Mouse (Mus musculus): Measurements from ENCODE around the gene Zer1.

The Zer1 gene

DNA sequence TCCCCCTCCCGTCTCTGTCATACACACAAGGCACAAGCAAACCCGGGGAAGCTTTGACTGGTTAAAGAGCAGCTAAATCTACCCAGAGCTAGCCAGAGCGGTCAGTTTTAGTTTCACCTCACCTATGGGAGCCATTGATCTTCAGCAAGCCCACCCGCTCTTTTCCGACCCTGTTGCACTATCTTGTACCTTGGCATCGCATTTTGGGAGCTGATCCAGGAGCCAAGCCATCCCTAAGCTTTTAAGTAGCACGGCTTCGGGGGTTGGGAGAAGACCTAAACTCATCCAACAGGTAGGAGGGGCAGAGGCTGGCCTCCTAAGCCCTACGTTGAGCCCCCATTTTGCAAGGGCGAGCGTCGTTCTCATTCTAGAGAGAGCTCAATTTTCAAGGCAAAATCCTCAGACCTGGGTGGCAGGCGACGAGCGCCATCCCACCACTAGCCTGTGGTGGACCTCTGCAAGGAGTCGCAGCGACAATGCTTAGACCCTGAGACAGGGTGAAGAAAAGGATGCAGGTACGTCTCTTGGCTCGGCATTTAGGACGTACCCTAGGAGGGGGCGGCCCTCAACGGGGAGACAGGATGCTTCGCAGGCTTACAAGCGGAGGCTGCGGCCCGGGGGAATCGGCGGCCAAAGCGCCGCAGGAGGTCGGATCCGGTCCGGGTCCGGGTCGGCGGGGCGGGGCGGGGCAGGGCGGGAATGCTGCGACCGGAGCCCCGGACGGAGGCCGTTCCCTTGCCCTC is 485 bp downstream of the Zer1 start:
- DNase-seq, result peak; percentile 94

DNA sequence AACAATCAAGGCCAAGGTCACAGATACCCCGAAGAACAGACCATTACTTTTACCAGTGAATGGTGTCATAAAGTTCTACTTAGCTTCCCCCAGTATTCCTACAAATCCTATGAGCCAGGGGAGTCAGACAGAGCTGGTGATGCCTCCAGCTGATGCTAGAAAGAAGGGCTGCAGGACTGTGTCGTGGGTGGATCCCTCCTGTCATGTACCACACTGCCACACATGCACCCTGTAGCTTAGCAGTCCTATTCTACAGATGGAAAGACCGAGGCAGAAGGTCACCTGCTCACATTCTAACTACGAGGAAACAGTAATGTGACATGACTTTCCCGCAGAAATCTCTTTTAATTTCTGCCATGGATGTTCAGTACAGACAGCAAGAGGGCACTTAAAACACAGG is 1.6 kb downstream of the Zer1 start:
- no peak for DNase-seq

DNA sequence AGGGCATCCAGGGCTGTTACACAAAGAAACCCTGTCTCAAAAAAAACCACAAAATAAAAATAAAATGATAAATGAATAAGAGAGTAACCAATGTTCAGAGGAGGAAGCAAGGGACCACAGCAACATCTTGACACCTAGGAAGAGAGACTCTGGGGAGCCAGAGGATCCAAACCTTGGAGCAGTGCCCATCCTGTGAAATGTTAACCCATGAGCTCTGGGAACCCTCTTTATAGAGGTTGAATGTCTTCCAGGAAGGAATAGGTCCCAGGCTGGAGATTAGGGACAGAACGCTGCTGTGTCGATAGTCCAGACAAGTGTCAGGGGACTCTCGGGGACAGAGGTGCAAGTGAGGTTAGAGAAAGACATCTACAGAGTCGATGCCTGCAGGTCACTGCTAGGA is 4.1 kb downstream of the Zer1 start:
- no peak for DNase-seq

DNA sequence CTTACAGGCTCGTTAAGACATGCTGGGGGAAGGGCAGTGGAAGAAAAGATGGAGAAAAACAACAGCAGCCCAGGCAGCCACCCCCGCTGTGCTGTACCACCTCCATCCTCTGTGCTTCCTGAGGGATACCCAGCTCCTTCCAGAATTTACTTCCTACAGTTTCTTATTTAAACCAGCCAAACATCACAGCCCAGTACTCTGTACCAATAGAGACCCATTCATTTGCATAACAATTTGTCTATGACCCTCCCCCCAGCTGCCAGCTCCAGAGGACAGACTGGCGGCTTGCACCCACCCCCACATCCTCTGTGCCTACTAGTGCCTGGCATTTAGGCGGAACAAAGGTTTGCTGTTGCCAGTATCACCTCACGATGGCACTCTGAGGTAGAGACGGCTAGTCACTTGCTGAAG is 4.7 kb downstream of the Zer1 start:
- no peak for DNase-seq

DNA sequence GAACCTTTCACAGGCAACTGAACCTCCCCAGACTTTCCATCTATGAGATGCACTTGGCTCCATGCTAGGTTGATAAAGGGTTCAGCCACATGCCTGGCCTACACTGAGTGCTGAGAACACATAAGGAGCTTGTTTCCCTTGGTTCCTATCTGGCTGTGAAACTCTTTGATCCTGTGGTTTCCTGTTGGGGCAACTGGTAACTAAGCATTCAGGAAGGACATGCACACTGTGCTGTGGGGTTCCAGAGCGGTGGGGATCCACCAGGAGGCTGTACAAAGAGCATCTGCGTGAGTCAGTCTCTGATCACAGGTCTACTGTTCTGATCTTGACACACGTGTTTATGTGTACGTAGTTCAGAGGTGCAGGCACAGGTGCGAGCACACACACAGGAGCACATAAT is 11.8 kb downstream of the Zer1 start:
- no peak for DNase-seq

DNA sequence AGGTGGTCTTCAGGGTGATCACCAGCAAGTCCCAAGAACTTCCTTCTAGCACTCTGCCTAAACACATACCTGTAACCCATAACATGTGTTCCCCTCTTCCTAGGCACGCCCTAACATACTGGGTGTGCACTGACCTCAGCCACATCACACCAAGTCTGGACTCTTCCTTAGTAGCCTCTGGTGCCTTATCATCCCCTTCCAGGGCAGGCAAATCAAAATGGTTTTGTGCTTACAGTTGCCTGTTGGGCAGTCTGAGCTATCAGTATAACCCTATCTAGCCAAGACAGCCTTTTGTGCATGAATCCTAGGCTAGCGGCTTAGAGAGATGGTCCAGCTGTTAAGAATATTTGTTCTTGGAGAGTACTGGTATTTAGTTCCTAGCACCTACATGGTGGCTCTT is 12.9 kb downstream of the Zer1 start:
- no peak for DNase-seq

DNA sequence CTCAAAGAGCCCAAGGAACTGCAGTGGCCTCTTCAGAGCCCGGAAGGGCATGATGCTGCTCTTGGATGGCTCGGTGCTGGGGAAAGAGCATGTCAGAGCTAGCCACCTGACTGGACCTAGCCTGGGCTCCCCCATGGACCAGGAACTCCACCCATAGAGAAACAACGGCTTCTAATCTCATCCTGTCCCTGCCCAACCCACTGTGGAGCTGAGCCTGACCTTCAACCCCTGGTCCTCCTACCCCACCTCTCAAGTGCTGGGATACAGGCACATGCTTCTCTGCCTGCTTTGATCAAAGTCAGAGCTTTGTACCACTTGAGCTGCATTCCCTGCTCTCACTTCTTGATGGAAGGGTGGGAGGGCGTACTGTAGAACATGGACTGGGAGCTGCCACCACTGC is 16.1 kb downstream of the Zer1 start:
- DNase-seq, result no peak

DNA sequence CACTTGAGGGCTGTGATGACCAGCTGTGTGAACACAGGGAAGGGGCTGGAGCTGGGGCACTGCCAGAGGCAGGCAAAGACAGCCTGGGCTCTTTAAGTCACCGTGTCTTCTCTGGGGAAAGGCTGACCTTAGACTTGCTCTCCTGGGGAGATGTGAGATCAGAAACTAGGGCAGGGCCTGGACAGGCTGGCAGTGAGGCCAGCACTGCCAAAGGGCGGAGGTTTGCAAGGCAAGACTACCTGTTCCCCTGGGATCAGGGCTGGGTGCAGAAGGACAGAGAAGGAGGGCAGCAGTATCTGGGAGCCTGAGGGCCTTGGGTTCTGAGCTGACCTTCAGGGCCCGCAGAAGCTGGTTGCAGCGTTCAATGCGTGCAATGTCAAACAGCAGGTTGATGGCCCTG is 16.7 kb downstream of the Zer1 start:
- no peak for DNase-seq

DNA sequence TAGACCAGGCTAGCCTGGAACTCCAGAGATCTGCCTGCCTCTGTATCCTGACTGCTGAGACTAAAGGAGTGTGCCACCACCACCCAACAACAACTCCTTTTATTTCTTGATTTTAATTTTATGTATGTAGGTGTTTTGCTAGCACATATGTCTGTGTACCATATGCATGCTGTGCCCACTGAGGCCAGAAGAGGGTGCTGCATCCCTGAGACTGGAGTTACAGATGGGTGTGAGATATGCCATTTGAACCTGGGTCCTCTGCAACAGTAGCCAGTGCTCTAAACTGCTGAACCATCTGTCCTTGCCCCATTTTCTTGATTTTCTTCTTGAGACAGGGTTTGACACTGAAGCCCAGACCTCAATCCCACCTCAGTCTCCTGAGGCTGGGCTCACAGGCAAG is 18.0 kb downstream of the Zer1 start:
- DNase-seq, result no peak

DNA sequence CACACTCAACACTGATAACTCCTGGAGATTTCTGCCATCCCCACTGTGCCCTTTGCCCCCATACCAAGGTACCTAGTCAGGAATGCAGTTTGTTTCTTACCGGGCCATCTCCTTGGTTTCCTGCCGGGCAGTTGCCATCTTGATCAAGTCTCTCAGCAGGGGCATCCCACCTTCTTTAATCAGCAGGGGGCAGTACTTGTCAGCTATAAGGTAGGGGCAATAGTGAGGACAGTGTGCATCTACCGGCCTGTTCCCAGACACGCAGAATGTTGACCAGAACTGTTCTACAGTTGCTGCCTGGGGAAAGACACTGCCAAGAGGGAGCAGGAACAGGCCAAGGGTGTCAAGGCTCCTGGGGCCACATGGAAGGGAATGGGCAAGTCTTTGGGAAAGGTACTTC is 24.2 kb downstream of the Zer1 start:
- DNase-seq, result no peak

DNA sequence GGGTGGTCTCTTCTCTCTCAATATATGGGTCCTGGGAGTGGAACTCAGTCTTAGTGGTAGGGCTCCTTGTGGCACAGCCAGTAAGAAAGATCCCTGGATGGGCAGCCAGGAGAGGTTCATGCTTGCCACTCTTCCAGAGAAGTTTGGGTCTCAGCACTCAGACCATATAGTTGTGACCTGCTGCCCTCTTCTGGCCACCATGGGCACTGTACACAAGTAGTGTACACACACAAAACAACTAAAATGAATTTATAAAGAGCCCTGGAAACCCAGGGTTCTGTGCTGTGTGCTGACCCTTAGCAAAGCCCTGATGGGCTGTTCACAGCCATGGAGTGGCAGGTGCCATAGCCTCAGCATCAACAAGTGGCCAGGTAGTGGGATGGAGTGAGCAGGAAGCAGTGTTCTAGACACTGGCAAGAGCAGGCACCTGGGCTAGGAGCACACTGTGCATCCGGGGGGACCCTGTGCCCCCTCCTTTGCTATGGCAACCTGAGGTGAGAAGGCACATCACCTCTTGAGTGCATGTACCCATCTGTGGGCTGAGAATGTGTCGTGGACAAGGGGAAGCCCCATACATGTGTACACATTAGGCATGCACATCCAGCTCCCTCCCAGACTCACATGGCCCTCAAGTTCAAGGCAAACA is 28.4 kb downstream of the Zer1 start:
- peak; percentile 91 for DNase-seq

DNA sequence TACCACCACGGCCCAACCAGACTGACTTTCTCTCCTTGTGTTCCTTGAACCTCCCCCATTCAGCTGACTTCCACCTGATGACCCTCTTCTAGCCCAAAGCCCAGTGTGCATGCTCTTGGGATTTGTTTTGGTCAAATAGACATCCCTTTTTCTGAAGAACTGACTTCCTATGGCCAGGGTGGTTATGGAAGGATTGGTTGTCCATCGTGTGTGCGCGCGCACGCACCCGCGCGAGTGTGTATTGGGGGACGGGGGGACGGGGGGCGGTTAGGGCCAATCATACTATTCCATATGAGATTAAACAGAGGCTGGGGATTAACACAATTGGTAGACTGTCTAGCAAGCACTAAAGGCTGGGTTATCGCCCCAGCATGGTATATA is 30.2 kb downstream of the Zer1 start:
- DNase-seq, result no peak

DNA sequence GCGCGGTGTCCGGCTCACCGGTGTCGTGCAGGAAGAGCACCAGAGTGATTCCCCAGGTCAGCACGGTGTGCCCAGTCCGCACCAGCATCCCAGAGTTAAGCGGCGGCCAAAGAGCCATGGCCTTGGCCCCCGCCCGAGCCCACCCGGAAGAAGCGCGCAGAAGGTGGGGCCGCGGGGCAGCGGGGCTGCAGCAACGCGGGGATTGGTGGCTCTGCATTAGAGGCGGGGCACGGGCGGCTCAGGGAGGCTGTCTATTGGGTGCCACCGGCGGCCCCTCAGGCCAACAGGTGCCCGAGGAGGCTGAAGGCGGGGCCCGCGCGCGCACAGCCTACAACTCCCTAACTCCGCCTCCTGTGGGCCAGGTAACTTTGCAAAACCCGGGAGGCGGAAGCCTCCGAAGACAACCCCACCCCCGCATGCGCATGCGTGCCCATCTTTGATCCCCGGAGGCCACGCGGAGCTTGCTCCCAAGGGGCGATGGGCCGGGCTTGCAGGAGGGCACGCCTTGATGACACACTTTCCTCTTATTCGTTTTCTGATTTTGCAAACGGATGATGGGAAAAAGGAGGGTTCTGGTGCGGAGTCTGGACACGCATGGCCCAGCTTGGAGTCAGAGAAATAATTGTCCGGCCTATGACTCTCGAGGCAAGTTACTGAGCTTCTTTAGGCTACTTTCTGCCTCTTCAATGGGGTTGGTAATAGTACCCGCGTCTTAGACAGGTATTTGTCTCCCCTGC is 30.7 kb downstream of the Zer1 start, which contains the start of gene Zdhhc12:
Gene Zdhhc12 (minus strand): TSS at position 178 of the 737 bp plus-strand sequence.
- DNase-seq, result peak; percentile 100

DNA sequence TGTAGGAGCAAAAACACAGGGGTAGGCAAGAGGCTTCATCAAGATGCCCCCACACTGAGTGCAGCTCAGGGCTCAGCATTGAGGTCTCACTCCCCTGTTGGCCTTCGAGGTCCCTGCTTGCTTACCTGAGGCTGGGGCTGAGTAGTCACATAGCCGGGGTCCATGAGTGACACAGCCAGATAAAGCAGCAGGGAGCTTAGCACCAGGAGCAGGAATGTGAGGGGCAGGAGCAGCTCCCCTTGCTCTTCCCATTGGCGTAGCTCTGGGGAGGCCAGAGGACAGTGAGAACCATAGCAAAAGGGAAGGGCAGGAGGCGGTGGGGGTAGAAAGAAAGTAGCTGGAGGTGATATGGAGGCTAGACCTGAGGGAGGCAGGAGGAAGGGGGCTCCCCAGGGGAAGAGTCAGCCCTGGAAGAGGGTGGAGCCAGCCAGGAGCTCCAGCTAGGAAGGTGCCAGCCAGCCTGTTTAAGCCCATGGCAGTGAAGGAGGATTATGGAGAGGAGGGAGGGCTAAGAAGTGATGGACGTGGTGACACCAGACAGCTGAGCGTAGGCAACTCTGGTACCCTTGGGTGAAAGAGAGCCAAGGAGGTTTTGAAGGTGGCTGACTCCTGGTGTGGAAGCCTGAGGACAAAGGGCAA is 32.0 kb downstream of the Zer1 start:
- peak; percentile 93 for DNase-seq

DNA sequence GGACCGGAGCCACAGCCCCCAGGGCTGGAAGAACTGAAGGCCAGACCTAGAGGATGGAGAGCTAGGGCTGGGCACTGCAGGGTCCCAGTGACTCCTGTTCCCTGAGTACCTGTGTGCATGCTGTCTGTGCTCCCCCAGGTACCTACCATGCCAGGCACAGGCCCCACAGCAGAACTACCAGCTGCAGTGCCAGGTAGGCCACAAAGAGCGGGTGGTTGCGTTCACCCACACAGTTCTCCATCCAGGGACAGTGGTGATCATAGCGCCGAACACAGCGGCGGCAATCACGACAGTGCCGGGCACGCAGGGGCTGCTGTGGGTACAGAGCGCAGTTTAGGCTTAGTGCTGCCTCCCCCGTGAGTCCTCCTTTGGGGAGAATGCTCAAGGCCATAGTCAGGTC is 32.9 kb downstream of the Zer1 start:
- DNase-seq, result peak; percentile 92

DNA sequence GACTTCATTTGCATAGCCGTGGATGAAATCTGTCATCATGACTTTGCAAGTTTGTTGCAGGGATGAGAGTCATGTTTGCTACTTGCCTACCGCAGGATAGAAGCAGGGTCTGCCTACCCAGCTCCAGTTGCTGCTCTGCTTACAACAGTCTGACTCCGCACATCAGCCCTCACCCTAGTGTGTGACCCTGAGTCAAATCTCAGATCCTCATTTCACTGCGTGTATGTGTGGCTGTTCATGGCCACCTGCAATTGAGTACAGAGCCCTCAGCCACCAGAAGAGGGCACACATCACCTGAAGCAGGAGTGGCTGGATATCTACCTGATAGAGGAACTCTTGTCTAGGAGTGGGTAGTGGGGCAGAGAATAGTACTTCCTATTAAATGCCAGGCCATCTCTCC is 37.1 kb downstream of the Zer1 start:
- no peak for DNase-seq

DNA sequence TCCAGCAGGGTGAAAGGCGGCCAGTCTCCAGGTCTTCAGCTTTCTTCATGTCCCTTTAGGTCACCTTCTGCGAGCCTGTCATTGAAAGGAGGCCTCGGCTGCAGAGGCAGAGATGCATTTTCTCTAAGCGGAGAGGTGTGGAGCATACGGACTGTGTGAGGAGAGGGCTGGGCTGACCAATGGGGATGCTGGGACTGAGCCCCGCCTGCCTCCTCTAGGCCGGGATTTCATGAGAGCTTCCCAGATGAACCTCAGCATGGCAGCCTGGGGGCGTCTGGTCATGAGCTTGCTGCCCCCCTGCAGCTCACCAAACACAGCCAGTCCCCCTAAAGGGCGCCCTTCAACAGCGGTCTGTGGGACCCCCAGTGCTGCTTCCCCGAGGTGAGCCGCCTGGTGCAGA is 39.8 kb downstream of the Zer1 start:
- no peak for DNase-seq

DNA sequence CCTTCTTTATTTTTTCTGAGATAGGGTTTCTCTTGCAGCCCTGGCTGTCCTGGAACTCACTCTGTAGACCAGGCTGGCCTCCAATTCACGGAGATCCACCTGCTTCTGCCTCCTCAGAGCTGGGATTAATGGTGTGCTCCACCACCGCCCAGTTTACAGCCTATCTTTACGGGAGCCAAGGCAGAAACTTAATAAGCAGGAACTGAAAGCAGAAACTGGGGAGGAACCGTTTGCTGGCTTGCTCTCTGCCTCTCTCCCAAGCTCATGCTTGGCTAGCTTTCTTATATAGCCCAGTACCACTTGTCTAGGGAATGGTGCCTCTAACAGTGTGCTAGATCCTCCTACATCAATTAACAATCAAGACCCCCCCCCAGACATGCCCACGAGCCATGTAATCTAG is 40.3 kb downstream of the Zer1 start:
- peak; percentile 90 for DNase-seq

DNA sequence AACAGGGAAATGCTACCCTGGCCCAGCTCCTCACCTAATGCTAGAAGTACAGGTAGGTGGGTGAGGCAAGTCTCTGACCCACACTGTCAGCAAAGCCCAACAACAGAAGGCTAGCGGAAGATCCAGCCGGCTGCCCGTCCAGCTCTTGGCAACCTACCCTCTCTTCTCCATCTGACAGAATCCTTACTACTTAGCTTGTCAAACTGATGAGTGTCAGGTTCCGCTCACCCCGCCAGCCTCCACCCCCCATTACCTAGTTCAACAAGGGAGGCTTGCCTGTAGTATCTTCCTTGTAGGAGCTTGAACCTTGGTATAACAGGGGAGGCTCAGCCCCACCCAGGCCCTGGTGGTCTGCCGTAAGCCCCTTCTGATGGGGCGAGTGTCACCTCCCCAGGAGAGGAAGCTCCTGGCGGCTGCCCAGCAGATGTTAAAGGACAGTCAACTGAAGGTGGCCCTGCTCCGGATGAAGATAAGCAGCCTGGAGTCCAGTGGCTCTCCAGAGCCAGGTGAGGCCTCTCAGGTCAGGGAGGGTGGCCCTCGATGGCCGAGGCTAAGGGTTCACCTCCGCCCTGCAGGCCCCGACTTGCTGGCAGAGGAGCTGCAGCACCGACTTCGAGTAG is 44.1 kb downstream of the Zer1 start:
- peak; percentile 92 for DNase-seq

DNA sequence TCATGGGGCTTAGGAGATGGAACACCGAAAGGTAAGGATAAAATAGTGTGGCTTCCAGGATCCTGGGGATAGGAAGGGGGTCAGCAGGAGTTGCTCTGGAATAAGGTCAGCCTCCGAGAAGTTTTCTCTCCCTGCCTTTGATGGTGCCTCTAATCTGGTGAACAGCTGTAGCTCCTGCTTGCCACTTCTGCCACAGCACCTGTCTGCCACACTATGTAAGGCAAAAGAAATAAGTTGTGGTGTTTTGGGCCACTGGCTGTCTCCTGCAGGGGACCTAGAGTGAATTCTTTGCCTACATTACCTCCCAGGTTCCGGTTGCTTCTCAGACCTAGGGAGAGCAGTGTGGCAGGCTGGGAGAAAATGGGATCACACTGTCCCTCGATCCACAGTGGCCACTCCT is 45.6 kb downstream of the Zer1 start:
- peak; percentile 90 for DNase-seq

DNA sequence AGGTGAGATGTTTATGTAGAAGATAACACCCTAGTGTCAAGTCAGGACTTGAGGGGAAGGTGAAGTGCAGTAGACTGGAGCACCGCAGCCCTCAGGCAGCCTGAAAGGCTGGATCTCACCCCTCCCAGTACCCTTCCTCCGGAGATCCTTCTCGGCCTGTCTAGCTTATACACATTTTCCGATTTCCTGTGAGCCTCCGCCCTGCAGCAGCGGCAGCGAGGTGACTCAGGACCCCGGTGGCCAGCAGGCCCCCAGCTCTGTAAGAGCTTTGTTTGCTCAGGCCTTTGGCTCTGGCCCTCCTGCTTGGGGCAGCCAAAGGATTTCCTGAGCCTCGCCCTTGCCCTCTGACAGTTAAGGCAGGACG is 46.1 kb downstream of the Zer1 start:
- DNase-seq, result peak; percentile 99

DNA sequence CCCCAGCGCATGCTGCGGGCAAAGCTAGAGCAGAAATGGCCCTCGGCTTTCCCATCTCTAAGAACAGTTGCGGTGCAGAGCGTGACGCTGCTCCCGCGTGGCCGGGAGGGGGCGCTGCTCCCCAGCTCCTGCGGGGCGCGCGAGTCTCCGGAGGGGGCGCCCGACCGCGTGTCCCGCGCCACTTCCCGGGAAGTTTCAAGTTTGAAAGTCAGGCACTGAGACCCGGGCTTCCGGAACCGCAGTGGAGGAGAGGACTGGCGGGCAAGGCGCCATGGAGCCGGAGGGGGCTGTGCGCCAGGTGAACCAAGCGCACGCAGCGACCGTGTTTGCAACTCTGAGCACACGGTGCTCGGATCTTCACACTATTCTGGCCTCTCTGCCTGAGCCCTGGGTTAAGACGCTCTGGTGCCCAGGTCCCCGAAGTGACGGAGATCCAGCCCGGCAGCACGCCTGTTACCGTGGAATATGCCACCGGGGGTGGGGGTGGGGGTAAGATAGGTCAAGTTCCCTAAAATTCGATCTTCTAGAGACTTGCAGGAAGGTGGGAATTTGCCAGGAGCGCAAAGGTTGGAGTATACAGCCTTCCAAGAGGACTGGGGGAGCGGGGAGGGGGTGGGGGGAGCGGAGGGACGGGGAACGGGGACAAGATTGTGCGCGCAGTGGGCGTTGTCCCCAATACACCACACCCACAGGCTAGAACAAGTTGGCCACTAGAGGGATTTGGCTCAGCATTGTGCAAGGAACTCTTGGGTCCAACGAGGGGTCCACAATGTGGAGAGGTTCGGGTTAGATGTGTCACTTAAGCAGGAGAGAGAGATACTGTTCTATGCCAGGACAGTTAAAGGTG is 46.7 kb downstream of the Zer1 start, which contains the start of gene Pkn3:
Gene Pkn3 (plus strand): TSS at position 183 of the 847 bp plus-strand sequence.
- DNase-seq, result peak; percentile 98
